Mouse (Mus musculus) spleen, postnatal 36 days (tissue): ENCODE data around the gene Pfkfb4.

ENCODE experiments used
- DNase-seq, 2 experiments: peaks; one replicate each; pipeline ENCODE4 v3.0.0; 2022; ENCODE audit warnings: low spot score in 2 of 2, mixed read lengths in 1 of 2

Gene Pfkfb4

DNA sequence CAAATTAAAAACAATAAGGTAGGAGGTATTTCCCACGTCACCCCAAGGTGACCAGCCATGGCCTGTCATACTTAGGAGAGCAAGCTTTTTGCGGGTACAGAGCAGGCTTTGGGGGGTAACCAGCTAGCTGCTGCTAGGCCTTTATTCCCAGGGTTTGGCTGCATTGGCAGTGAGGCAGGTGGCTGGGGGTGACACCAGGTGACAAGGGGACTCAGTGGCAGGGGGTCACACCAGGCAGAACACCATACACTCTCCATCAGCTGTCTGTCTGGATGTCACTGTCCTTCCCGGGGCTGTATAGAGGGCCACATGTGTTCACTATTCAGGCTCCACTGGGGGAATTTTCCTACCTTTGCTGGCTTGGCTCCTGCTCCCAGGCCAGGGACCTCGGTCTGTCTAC, 65.3 kb downstream of the Pfkfb4 start:
- no peak for DNase-seq

DNA sequence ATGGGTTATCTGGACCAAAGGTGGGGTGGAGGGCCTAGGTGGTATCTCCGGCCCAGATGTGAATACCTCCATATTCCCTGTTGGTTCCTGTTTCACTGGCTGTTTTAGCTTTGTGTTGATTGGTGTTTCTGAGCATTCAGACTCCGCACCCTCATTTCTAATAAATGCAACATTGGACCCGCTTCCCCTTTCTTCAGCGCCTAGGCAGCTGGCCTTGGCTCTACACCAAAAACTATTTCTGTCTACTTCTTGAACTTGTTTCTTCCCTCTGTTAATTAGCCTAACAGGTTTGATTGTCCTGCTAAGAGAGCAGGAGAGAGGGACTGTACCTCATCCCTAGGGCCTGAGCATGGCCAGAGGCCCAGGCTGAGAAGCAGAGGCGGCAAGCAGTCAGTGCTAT, 66.0 kb downstream of the Pfkfb4 start:
- peak; percentile 48 to 68 for DNase-seq

DNA sequence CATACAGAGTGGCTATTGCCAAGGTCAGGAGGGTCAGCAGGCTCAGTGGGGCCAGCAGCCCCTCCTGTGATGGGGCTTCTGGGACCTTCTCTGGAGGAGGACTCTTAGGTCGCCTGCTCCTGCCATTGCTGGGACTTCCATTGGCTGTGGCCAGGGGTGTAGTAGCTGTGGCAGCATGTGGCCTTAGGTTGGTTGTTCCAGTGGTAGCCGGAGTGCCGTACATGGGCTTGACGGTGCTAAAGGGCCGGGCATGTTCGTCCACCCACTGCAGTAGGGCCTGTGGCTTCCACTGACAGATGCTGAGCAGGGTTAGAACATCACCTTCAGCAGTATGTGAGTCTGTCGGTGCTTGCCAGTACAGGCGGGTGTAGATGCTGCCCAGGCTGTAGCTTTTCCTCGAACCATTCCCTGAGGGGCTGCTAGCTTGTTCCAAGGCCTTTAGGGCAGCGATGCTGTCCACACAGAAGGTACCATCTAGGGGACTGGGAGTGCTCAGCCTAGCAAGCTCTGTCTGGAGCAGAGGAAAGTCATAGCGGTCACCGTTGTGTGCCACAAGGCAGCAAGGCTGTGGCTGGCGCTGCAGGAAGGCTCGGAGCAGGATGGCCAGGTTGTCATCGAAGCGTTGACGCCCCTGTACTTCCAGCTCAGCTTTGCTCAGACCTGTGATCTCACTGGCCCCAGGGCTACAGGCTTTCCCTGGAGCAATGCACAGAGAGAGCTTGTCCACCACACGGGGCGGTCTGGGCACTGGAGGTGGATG, 66.6 kb downstream of the Pfkfb4 start:
- peak; percentile 22 to 25 for DNase-seq

DNA sequence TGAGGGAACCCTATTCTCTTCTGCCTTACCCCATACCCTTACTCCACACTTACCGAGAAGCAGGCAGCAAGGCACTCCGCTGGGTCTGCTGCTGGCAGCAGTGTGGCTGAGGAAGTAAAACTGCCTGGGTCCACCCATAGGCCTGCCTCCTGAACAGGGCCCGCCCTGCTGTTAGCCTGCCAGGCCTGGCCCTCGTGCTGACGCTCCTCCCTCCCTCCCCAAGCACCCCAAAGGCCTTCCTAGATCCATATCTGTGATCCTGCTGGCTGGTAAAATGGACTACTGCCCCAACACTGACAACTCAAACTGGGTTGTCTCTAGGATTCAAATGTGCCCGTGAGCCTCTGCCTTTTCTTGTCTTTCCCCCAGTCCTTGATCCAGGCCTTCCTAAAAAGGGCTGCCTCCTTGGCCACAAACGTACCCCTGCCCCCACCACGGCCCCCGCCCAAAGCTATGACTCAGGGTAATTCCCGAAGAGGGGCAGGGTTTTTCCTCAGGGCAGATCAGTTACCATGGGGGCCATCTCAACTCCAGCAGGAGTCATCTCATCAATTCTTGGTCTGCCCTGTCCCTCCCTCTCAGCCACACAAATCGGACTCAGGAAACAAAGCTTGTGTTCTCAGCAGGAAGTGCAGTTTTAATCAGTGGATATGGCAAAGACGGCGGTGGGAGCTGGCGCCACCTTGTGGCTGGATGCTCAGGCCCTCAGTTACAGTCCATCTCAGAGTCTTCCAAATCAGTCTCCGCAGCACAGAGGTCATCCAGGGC, 67.7 kb downstream of the Pfkfb4 start, which contains the start of gene Trex1:
Trex1 (minus strand) TSS at position 599 of the 768 bp plus-strand sequence.
- peak; percentile 93 to 95 for DNase-seq

DNA sequence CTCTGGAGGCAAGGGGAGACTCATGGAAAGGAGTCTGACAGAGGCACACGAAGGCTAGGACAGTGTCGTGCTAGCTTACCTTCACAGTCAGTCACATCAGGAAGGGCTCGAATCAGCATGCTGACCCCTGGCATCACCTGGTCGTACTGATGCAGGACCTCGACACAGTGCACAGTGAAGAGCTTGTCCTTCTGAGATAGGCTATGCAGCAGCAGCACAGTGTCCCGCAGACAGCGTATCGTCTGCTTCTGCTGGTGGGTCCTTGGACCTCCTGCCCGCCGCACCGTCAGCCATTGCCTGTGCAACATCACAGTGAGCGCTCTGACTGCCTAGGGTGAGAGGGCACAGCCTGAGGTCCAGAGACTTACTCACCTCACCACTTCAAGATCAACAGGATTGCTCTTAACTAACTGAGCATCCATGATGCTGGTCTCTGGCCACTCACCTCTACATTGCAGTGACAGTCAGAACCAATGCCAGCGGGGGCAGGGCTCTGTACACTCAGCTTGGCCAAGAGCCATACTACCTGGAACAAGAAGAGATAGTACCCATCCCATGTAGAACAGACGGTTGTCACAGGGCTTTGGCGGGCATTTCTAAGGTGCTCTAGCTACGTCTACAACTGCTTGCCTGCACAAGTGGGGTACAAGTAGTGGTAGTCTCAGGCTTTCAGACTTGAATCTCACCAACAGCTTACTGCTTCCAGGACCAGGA, 68.8 kb downstream of the Pfkfb4 start:
- no peak for DNase-seq

DNA sequence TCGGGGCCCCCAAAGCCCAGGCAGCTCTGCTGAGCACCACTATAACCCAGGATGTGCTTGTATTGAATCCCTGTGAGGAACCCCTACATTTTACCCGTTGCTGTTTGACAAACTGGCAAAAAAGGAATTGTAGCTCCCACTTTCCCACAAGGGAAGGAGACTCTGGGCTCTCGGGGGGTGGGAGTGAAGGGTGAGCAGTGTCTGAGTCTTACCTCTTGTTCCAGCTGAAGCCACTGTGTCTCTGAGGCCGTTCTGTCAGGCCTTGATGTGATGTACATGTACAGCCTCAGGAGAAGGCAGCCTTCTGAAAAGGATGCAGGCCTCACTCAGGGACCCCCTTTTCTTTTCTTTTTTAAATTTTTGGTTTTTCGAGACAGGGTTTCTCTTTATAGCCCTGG, 69.3 kb downstream of the Pfkfb4 start:
- no peak for DNase-seq

DNA sequence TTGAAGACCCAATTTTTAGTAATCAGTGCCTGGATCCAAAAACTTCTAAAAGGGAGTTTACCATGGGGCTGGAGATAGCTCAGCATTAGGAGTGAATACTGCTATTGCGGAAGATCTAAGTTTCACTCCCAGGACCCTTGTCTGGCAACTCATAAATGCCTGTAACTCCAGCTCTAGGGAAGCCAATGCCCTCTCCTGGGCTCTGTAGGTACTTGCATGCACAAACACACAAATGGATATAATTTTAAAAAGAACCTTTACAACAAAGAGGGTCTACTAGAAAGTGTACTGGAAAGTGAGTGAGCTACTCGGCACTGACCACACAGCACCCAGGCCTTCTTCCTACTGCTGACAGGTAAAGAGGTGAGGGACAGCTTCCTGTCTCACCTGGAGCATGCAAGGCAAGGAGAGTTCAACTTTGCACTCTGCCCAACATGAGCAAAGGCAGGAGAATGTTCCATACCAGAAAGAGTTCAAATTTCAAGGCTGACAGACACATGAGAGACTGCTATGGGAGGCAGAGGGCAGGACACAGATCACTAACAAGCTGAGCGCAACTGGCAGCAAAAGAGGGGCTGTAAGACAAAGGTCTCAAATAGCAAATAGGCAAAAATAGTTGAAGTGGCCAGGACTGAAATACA, 76.6 kb downstream of the Pfkfb4 start:
- DNase-seq: no peak

DNA sequence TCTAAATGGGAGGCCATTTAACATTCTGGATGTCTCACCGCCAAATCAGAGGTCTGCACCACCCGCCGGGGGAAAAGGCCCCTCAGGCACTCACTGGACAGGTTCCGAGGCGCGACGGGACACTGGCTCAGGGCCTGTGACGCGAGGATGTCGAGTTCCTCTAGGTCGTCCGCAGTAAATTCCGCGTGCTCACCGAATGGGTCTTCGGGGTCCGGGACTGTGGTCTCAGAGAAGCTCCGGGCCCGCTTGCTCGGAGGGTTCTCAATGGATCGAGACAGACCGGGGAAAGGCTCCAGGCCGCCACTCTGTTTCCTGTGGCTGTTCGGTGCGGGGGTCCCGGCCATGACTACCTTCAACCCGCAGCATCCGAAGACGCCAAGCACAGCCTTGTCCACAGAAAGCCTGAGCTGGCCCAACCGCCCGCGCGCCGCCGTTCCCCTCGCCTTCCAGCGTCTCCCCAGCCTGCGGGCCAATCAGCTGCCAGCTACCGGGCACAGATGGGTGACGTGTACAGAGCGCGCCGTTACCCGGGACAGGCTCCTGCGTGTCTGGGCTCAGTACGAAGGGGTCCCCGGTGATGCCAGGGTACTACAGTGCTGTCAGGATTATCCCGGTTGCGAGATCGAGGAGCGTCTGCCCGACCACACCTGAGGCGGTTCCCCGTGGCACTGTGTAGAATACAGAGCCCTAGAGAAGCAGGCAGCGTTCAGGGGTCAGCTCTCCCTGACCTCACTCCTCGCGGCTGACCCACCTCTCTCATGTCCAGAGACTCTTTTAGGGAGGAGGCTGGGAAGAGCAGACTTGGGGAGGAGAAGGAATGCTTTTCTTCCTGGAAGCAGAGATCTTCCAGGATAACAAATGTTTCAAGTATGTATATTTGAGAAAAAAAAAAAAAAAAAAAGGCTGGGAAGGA, 82.3 kb downstream of the Pfkfb4 start, which contains the start of gene Atrip:
Atrip (minus strand) TSS at position 464 of the 913 bp plus-strand sequence.
- peak; percentile 89 to 91 for DNase-seq

DNA sequence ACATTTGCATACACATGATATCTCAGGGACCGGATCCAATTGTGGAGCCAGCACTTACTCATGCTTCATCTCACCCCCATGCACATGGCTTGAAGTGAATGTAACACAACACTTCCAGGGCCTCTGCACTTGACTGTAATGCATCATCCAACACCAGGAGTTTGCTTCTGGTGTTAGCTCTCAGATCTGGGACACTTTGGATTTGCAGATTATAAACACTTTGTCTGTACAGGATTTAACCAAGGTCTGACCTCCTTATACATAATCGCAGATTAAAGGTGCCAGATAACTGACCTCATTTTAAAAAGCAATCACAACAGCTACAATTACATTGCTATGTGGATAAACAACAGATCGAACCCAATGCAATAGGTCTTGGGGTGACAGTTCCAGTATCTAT, 88.9 kb downstream of the Pfkfb4 start:
- DNase-seq: no peak

DNA sequence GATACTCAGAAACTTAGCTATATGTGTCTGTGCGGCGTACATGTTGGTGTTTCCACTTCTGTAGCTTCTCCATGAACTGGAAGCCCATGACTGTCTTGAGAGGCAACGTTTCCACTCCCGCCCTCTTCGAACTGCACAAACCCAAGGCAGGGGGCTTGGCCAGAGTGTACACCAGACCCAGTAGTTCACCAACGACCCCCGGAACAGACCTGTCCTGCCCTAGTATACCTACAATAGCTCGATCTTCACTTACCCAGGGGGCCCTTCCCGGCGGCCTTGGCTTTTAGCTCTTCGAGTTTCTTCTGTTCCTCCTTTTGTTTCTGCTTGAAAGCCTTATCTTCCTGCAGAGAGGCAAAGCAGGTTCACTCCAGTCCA, 90.2 kb downstream of the Pfkfb4 start:
- no peak for DNase-seq
